Mouse (Mus musculus): ENCODE data around the gene Swt1. TPM values are rescaled to one million over a fixed set of nuclear protein-coding genes. Genes with fewer than 3 reads are reported as not detected.
A peak's percentile ranks its signal among the peaks of the same experiment; 100 is the strongest.

The Swt1 gene
- total and polyA plus RNA-seq, 3 experiments = 1.3 to 118 (median 70.8) TPM

DNA sequence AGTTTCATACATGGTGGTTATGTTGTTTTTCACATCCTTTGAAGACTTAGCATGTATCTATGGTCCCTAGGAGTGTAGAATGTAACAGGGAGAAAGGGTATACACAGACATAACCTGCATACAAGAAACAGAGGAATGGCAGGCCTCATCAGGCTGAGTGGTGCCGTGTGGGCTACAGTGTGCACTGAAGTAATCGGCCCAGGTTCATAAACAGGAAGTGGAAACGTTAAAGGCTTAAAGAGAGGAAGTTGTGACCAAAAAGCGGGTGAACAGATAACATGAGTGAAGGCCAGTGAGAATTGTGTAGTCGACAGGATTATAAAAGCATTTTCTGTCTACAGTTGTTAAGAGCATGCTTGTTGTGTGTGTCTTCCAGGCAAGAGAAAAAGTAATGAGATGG is 28.8 kb upstream of the Swt1 start:
- H3K9me3 ChIP-seq (replicated peaks) = no peaks in the 10 kb centered on the region
- DNase-seq (ENCODE audit: low spot score) = peak; percentile 11
- no peaks in the 10 kb centered on the region for H3K27me3 ChIP-seq (ENCODE audit: insufficient read depth, low read length)
- peaks cover 77% of the 10 kb centered on the region for H3K36me3 ChIP-seq (replicated peaks)
- peaks cover 7% of the 10 kb centered on the region for H3K4me1 ChIP-seq (ENCODE audit: insufficient read depth, low read depth, low read length)
- H3K4me3 ChIP-seq (ENCODE audit: low read depth, low read length) = no peak overlapping the region
- TF ChIP-seq CTCF (IDR thresholded peaks at IDR 0.05; ENCODE audit: low read depth, low read length) = no peak
- TF ChIP-seq GATA2 (IDR thresholded peaks at IDR 0.05; ENCODE audit: borderline replicate concordance, low read depth, low read length) = no peak
- no peak for ATAC-seq (ENCODE audit: extremely low read depth, insufficient number of reproducible peaks, low FRiP score, poor library complexity, severe bottlenecking)

DNA sequence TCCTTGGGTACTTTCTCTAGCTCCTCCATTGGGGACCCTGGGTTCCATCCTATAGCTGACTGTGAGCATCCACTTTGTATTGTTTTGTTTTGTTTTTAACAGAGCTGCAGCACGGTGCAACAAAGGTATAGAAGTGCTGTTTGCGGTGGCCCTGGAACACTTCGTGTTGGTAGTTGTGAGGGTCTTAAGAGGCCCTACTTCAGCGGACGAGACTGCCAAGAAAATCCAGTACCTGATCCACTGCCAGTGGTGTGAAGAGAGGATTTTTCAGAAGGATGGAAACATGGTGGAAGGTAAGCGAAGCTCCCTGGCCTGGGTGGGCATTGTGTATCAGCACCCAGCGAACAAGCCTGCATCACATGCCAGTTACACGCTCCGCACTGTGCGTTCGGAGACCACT is 23.7 kb upstream of the Swt1 start:
- H3K9me3 ChIP-seq (replicated peaks) = no peaks in the 10 kb centered on the region
- no peak overlapping the region for H3K4me3 ChIP-seq (ENCODE audit: low read depth, low read length)
- TF ChIP-seq GATA1 (IDR thresholded peaks at IDR 0.05; ENCODE audit: borderline replicate concordance, low read length) = no peak
- TF ChIP-seq GATA2 (IDR thresholded peaks at IDR 0.05; ENCODE audit: borderline replicate concordance, low read depth, low read length) = no peak
- no peak for TF ChIP-seq CTCF (IDR thresholded peaks at IDR 0.05; ENCODE audit: low read depth, low read length)
- TF ChIP-seq TAL1 (conservative IDR thresholded peaks at IDR 0.05; ENCODE audit: low read depth, low read length) = no peak
- H3K4me1 ChIP-seq (ENCODE audit: insufficient read depth, low read depth, low read length) = peaks cover 2% of the 10 kb centered on the region
- ATAC-seq (ENCODE audit: extremely low read depth, insufficient number of reproducible peaks, low FRiP score, poor library complexity, severe bottlenecking) (no peak), DNase-seq (ENCODE audit: low spot score) (no peak)
- H3K27me3 ChIP-seq (ENCODE audit: insufficient read depth, low read length) = no peaks in the 10 kb centered on the region
- H3K36me3 ChIP-seq (replicated peaks) = peaks cover 83% of the 10 kb centered on the region

DNA sequence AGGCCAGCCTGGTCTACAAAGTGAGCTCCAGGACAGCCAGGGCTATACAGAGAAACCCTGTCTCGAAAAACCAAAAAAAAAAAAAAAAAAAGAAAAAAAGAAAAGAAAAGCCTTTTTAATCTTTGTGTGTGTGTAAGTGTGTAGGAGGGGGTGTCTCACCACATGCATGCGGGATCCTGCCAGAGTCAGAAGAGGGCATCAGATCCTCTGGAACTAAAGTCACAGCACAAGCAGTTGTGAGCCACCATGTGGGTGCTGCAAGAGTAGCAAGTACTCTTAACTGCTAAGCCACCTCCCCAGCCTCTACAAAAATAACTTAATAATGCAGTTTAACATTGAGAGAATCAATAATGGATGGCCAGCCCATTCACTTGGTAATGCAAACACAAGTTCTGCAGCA is 22.6 kb upstream of the Swt1 start:
- H3K9me3 ChIP-seq (replicated peaks) = no peaks in the 10 kb centered on the region
- no peak for ATAC-seq (ENCODE audit: extremely low read depth, insufficient number of reproducible peaks, low FRiP score, poor library complexity, severe bottlenecking)
- peaks cover 84% of the 10 kb centered on the region for H3K36me3 ChIP-seq (replicated peaks)
- DNase-seq (ENCODE audit: low spot score) = no peak
- H3K4me3 ChIP-seq (ENCODE audit: low read depth, low read length) = no peak overlapping the region
- H3K27me3 ChIP-seq (ENCODE audit: insufficient read depth, low read length) = no peaks in the 10 kb centered on the region
- TF ChIP-seq GATA1 (IDR thresholded peaks at IDR 0.05; ENCODE audit: borderline replicate concordance, low read length) (no peak), POLR2AphosphoS5 (IDR thresholded peaks at IDR 0.05; ENCODE audit: insufficient replicate concordance, low read depth, low read length) (no peak), CTCF (IDR thresholded peaks at IDR 0.05; ENCODE audit: low read depth, low read length) (no peak), TAL1 (conservative IDR thresholded peaks at IDR 0.05; ENCODE audit: low read depth, low read length) (no peak), GATA2 (IDR thresholded peaks at IDR 0.05; ENCODE audit: borderline replicate concordance, low read depth, low read length) (no peak)
- no peaks in the 10 kb centered on the region for H3K4me1 ChIP-seq (ENCODE audit: insufficient read depth, low read depth, low read length)

DNA sequence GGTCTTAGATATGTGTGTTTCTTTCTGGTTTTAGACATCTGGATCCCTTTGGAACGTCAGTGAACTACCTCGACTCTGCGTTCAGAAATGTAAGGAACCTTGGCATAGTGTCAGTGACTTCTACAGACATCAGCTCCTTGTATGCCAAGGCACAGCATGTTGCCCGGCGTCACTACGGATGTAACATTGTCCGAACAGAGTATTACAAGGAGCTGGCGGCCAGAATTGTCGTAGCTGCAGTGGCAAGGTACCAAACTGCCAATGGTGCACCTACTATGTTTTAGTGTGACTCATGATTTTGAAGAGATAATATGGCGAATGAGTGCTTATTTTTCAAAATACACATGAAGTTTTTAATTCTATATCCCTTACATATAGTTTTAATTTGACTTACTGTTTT is 21.6 kb upstream of the Swt1 start:
- ATAC-seq (ENCODE audit: extremely low read depth, insufficient number of reproducible peaks, low FRiP score, poor library complexity, severe bottlenecking) (no peak), DNase-seq (ENCODE audit: low spot score) (no peak)
- Histone ChIP-seq H3K27me3 (ENCODE audit: insufficient read depth, low read length) (no peaks in the 10 kb centered on the region), H3K36me3 (replicated peaks) (peaks cover 88% of the 10 kb centered on the region), H3K9me3 (replicated peaks) (no peaks in the 10 kb centered on the region), H3K4me1 (ENCODE audit: insufficient read depth, low read depth, low read length) (no peaks in the 10 kb centered on the region), H3K4me3 (ENCODE audit: low read depth, low read length) (no peak overlapping the region)
- TF ChIP-seq GATA2 (IDR thresholded peaks at IDR 0.05; ENCODE audit: borderline replicate concordance, low read depth, low read length) (no peak), TAL1 (conservative IDR thresholded peaks at IDR 0.05; ENCODE audit: low read depth, low read length) (no peak), POLR2AphosphoS5 (IDR thresholded peaks at IDR 0.05; ENCODE audit: insufficient replicate concordance, low read depth, low read length) (no peak), GATA1 (IDR thresholded peaks at IDR 0.05; ENCODE audit: borderline replicate concordance, low read length) (no peak), CTCF (IDR thresholded peaks at IDR 0.05; ENCODE audit: low read depth, low read length) (no peak)

DNA sequence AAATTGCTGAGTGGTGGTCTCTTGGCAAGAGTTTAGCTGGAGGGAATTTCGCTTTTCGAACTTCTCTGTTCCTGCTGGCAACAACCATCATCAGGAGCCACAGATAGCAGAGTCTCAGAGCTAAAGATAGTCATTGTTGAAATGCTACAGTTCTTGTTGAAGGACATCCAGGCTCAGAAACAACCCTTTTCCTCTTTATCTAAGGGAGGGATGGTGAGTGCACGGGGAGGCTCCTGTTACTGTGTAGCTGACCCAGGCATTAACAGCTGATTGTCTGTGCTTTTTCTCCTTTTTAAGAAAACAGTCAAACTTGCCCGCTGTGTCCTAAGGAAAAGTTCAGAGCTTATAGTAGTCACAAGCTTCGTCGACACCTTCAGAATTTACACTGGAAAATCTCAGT is 7.2 kb upstream of the Swt1 start:
- H3K4me3 ChIP-seq (ENCODE audit: low read depth, low read length) = no peak overlapping the region
- no peaks in the 10 kb centered on the region for H3K9me3 ChIP-seq (replicated peaks)
- no peaks in the 10 kb centered on the region for H3K27me3 ChIP-seq (ENCODE audit: insufficient read depth, low read length)
- peaks cover 3% of the 10 kb centered on the region for H3K4me1 ChIP-seq (ENCODE audit: insufficient read depth, low read depth, low read length)
- no peak for DNase-seq (ENCODE audit: low spot score)
- no peak for TF ChIP-seq POLR2AphosphoS5 (IDR thresholded peaks at IDR 0.05; ENCODE audit: insufficient replicate concordance, low read depth, low read length)
- TF ChIP-seq TAL1 (conservative IDR thresholded peaks at IDR 0.05; ENCODE audit: low read depth, low read length) = no peak
- TF ChIP-seq GATA2 (IDR thresholded peaks at IDR 0.05; ENCODE audit: borderline replicate concordance, low read depth, low read length) = no peak
- TF ChIP-seq GATA1 (IDR thresholded peaks at IDR 0.05; ENCODE audit: borderline replicate concordance, low read length) = no peak
- TF ChIP-seq CTCF (IDR thresholded peaks at IDR 0.05; ENCODE audit: low read depth, low read length) = no peak
- peaks cover 81% of the 10 kb centered on the region for H3K36me3 ChIP-seq (replicated peaks)
- ATAC-seq (ENCODE audit: extremely low read depth, insufficient number of reproducible peaks, low FRiP score, poor library complexity, severe bottlenecking) = no peak; the same call in 1 of the 2 replicates

DNA sequence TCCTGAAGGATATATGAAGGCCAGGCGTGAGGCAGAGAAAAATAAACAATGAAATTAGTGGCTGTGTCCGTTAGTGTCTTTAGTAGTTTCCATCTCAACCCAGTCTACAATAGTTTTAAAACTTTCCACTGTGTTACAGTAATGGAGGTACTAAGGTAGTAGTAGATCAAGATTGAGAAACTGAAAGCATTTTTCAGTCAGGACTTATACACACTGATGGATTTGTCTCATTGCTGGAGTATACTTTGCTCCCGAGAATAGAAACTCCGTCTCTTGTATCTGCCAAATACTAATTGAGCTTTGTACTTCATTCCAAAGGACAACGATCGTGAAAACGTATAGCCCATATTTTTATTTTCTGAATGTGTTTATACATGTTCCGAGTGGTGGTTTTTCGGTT is 1.1 kb upstream of the Swt1 start:
- ATAC-seq (ENCODE audit: extremely low read depth, insufficient number of reproducible peaks, low FRiP score, poor library complexity, severe bottlenecking) = no peak
- Histone ChIP-seq H3K4me3 (ENCODE audit: low read depth, low read length) (peak overlapping the region; percentile 87), H3K9me3 (replicated peaks) (no peaks in the 10 kb centered on the region), H3K36me3 (replicated peaks) (peaks cover 34% of the 10 kb centered on the region), H3K4me1 (ENCODE audit: insufficient read depth, low read depth, low read length) (peaks cover 23% of the 10 kb centered on the region), H3K27me3 (ENCODE audit: insufficient read depth, low read length) (no peaks in the 10 kb centered on the region)
- no peak for DNase-seq (ENCODE audit: low spot score)
- TF ChIP-seq TAL1 (conservative IDR thresholded peaks at IDR 0.05; ENCODE audit: low read depth, low read length) = no peak

DNA sequence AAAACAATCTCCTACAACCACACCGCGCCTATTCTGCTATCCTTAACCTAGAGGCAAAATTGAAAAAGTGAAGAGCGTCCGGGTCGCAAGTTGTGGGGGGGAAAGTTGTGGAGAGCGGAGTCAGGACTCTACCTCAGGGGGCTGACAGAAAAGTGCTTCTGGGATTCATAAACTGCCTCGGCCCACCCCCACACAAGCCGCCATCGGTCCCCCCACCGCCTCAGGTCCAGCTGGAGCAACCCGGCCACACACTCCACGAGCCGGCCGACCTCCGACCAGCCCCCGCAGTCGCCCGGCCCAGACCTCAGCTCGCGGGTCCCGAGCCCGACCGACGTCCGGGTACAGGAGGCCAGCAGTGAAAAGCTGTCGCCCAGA is 380 bp downstream of the Swt1 start:
- ATAC-seq (ENCODE audit: extremely low read depth, insufficient number of reproducible peaks, low FRiP score, poor library complexity, severe bottlenecking) = no peak
- peak overlapping the region; percentile 87 for H3K4me3 ChIP-seq (ENCODE audit: low read depth, low read length)

More for the DNA sequence above, 380 bp downstream of the Swt1 start:
- peak; percentile 51 for DNase-seq (ENCODE audit: low spot score)
- H3K9me3 ChIP-seq (replicated peaks) = no peaks in the 10 kb centered on the region
- H3K4me1 ChIP-seq (ENCODE audit: insufficient read depth, low read depth, low read length) = peaks cover 23% of the 10 kb centered on the region
- H3K36me3 ChIP-seq (replicated peaks) = peaks cover 24% of the 10 kb centered on the region
- no peaks in the 10 kb centered on the region for H3K27me3 ChIP-seq (ENCODE audit: insufficient read depth, low read length)
- no peak for TF ChIP-seq TAL1 (conservative IDR thresholded peaks at IDR 0.05; ENCODE audit: low read depth, low read length)
- TF ChIP-seq GATA1 (IDR thresholded peaks at IDR 0.05; ENCODE audit: borderline replicate concordance, low read length) = no peak
- no peak for TF ChIP-seq GATA2 (IDR thresholded peaks at IDR 0.05; ENCODE audit: borderline replicate concordance, low read depth, low read length)
- no peak for TF ChIP-seq POLR2AphosphoS5 (IDR thresholded peaks at IDR 0.05; ENCODE audit: insufficient replicate concordance, low read depth, low read length)
- no peak for TF ChIP-seq CTCF (IDR thresholded peaks at IDR 0.05; ENCODE audit: low read depth, low read length)

Data from G1E (cell line).